Mouse (Mus musculus): ENCODE results near the gene Tldc2.

DNA sequence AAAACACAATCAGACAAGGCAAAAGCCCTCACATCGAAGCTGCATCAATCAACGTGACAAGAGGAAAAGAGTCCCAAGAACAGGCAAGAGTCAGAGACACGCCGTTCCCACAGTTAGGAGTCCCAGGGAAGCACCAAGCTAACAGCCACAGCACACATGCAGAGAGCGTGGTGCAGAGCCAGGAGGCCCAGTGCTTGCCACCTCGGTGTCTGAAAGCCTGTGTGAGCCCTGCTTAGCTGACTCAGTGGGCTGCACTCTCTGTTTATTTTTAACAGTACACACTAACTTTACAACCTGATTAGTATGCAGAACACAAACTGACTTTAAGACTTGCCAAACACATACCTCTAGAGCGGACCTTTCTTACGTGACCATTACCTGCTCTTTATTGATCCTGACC, 17.6 kb downstream of the Tldc2 start:
- TF ChIP-seq USF1 (IDR thresholded peaks at IDR 0.05; ENCODE audit: low read depth), result no peak
- no peak for TF ChIP-seq MAX (IDR thresholded peaks at IDR 0.05; ENCODE audit: low read depth)
- TF ChIP-seq TCF12 (IDR thresholded peaks at IDR 0.05; ENCODE audit: insufficient read depth, poor library complexity, severe bottlenecking), result no peak
- no peak for TF ChIP-seq REST (IDR thresholded peaks at IDR 0.05; ENCODE audit: insufficient read depth, insufficient read length)
- TF ChIP-seq POLR2A (IDR thresholded peaks at IDR 0.05; ENCODE audit: insufficient read length, low read depth), result no peak
- no peak for TF ChIP-seq MYOD1 (IDR thresholded peaks at IDR 0.05; ENCODE audit: control insufficient read depth in 1 of 3, insufficient read length in 2 of 3, low read depth in 2 of 3)
- no peak for TF ChIP-seq CEBPB (IDR thresholded peaks at IDR 0.05; ENCODE audit: insufficient read depth, poor library complexity, severe bottlenecking)
- no peak for TF ChIP-seq SRF (IDR thresholded peaks at IDR 0.05; ENCODE audit: control insufficient read depth, insufficient read length, low read depth)
- no peak for TF ChIP-seq E2F4 (IDR thresholded peaks at IDR 0.05; ENCODE audit: insufficient read depth)
- TF ChIP-seq POLR2AphosphoS2 (IDR thresholded peaks at IDR 0.05; ENCODE audit: insufficient read length, low read depth), result no peak
- no peak for TF ChIP-seq TCF3 (IDR thresholded peaks at IDR 0.05; ENCODE audit: insufficient read length, low read depth)
